Comparison of ENCODE assay signal across 7 mouse cellular contexts in genomic region chrX:79516977-79517645, GRCm38 (mm10). TPM values are rescaled to one million over a fixed set of nuclear protein-coding genes. Genes with fewer than 3 reads are reported as not detected.
A peak's percentile ranks its signal among the peaks of the same experiment; 100 is the strongest.
DNase-seq lines count a peak whose midpoint lies in the region; ATAC-seq and TF ChIP-seq lines count a peak whose summit lies in the region.

Gene Gm7173, minus strand, starts transcription at chrX:79517285.

- H3K9me3 ChIP-seq in heart, embryonic 13.5 days: no peaks in the 10 kb centered on the region
- H3K9me3 ChIP-seq in kidney, embryonic 16.5 days (ENCODE audit: low read length): no peaks in the 10 kb centered on the region
- H3K9me3 ChIP-seq in limb, embryonic 12.5 days: no peaks in the 10 kb centered on the region
- H3K9me3 ChIP-seq in midbrain, embryonic 13.5 days: no peaks in the 10 kb centered on the region
- no peaks in the 10 kb centered on the region for H3K9me3 ChIP-seq in stomach, postnatal 0 days (ENCODE audit: control insufficient read depth, low read length)

- peak within 1 kb of the TSS; percentile 53 for H3K4me3 ChIP-seq in heart, embryonic 13.5 days
- peak within 1 kb of the TSS; percentile 40 for H3K4me3 ChIP-seq in kidney, embryonic 16.5 days (ENCODE audit: low read length)
- peak within 1 kb of the TSS; percentile 40 for H3K4me3 ChIP-seq in limb, embryonic 12.5 days (replicated peaks)
- H3K4me3 ChIP-seq in midbrain, embryonic 13.5 days (replicated peaks): peak within 1 kb of the TSS; percentile 41
- H3K4me3 ChIP-seq in stomach, postnatal 0 days (ENCODE audit: low read depth, low read length): peak within 1 kb of the TSS; percentile 35

- WGBS in heart, embryonic 13.5 days: 17% methylated on average over 23 of the region's 23 CpGs
- WGBS in kidney, embryonic 16.5 days: 25% methylated on average over 23 of the region's 23 CpGs
- WGBS in limb, embryonic 12.5 days: 23% methylated on average over 23 of the region's 23 CpGs
- 28% methylated on average over 23 of the region's 23 CpGs for WGBS in midbrain, embryonic 13.5 days
- WGBS in stomach, postnatal 0 days: 18% methylated on average over 23 of the region's 23 CpGs

- no peak for TF ChIP-seq CTCF in stomach, postnatal 0 days (IDR thresholded peaks at IDR 0.05; ENCODE audit: low read depth)

- no peak for TF ChIP-seq EP300 in stomach, postnatal 0 days (optimal IDR thresholded peaks at IDR 0.05)

- H3K9ac ChIP-seq in heart, embryonic 13.5 days: peak within 1 kb of the TSS; percentile 54
- H3K9ac ChIP-seq in kidney, embryonic 16.5 days (replicated peaks; ENCODE audit: low read length): 0 out of 2 replicates have a peak within 1 kb of the TSS, but pooled peaks have one; percentile 22
- no peak within 1 kb of the TSS for H3K9ac ChIP-seq in limb, embryonic 12.5 days (replicated peaks)
- H3K9ac ChIP-seq in midbrain, embryonic 13.5 days (replicated peaks): 0 out of 2 replicates have a peak within 1 kb of the TSS, but pooled peaks have one; percentile 32
- no peak within 1 kb of the TSS for H3K9ac ChIP-seq in stomach, postnatal 0 days (ENCODE audit: low read length)

- DNase-seq in adrenal gland, postnatal 4 days (ENCODE audit: low spot score in 2 of 2): peak; percentile 3 to 4
- DNase-seq in embryo, embryonic 11.5 days (ENCODE audit: low read depth, low spot score): peak; percentile 8
- DNase-seq in stomach, postnatal 0 days (ENCODE audit: low spot score): peak; percentile 33

- H3K4me1 ChIP-seq in heart, embryonic 13.5 days: no peaks in the 10 kb centered on the region
- no peaks in the 10 kb centered on the region for H3K4me1 ChIP-seq in kidney, embryonic 16.5 days (ENCODE audit: insufficient read depth, low read length)
- H3K4me1 ChIP-seq in limb, embryonic 12.5 days (replicated peaks): no peaks in the 10 kb centered on the region
- H3K4me1 ChIP-seq in midbrain, embryonic 13.5 days (replicated peaks): no peaks in the 10 kb centered on the region
- no peaks in the 10 kb centered on the region for H3K4me1 ChIP-seq in stomach, postnatal 0 days (replicated peaks; ENCODE audit: control insufficient read depth, insufficient read depth)

- H3K27me3 ChIP-seq in heart, embryonic 13.5 days (replicated peaks): no peaks in the 10 kb centered on the region
- no peaks in the 10 kb centered on the region for H3K27me3 ChIP-seq in kidney, embryonic 16.5 days (ENCODE audit: insufficient read depth, low read length)
- H3K27me3 ChIP-seq in limb, embryonic 12.5 days: no peaks in the 10 kb centered on the region
- H3K27me3 ChIP-seq in midbrain, embryonic 13.5 days: no peaks in the 10 kb centered on the region
- no peaks in the 10 kb centered on the region for H3K27me3 ChIP-seq in stomach, postnatal 0 days (ENCODE audit: control insufficient read depth, insufficient read depth, low read length)

- ATAC-seq in heart, embryonic 13.5 days (ENCODE audit: extremely low read depth, insufficient number of reproducible peaks, low FRiP score, low TSS enrichment): no peak
- peak; percentile 86 for ATAC-seq in kidney, embryonic 16.5 days (ENCODE audit: low FRiP score, low TSS enrichment)
- ATAC-seq in limb, embryonic 12.5 days (ENCODE audit: insufficient number of reproducible peaks, insufficient read depth, low FRiP score, low TSS enrichment, low read depth): peak; percentile 73; the same call in 1 of the 2 replicates
- ATAC-seq in midbrain, embryonic 13.5 days: peak; percentile 92
- ATAC-seq in stomach, postnatal 0 days (ENCODE audit: low FRiP score, low TSS enrichment): peak; percentile 79

- no peaks in the 10 kb centered on the region for H3K36me3 ChIP-seq in heart, embryonic 13.5 days
- no peaks in the 10 kb centered on the region for H3K36me3 ChIP-seq in kidney, embryonic 16.5 days (ENCODE audit: insufficient read depth, low read length)
- no peaks in the 10 kb centered on the region for H3K36me3 ChIP-seq in limb, embryonic 12.5 days
- H3K36me3 ChIP-seq in midbrain, embryonic 13.5 days: no peaks in the 10 kb centered on the region
- H3K36me3 ChIP-seq in stomach, postnatal 0 days (ENCODE audit: control insufficient read depth, insufficient read depth, low read length): no peaks in the 10 kb centered on the region

- H3K27ac ChIP-seq in heart, embryonic 13.5 days (replicated peaks): no peak within 1 kb of the TSS
- no peak within 1 kb of the TSS for H3K27ac ChIP-seq in kidney, embryonic 16.5 days (ENCODE audit: low read length)
- H3K27ac ChIP-seq in limb, embryonic 12.5 days: no peak within 1 kb of the TSS
- H3K27ac ChIP-seq in midbrain, embryonic 13.5 days: no peak within 1 kb of the TSS
- no peak within 1 kb of the TSS for H3K27ac ChIP-seq in stomach, postnatal 0 days (replicated peaks)

- H3K4me2 ChIP-seq in heart, embryonic 13.5 days: peak within 1 kb of the TSS; percentile 69
- H3K4me2 ChIP-seq in kidney, embryonic 16.5 days (replicated peaks; ENCODE audit: low read depth, low read length): peak within 1 kb of the TSS; percentile 54
- peak within 1 kb of the TSS; percentile 51 for H3K4me2 ChIP-seq in limb, embryonic 12.5 days
- H3K4me2 ChIP-seq in midbrain, embryonic 13.5 days (replicated peaks): peak within 1 kb of the TSS; percentile 54
- H3K4me2 ChIP-seq in stomach, postnatal 0 days (replicated peaks; ENCODE audit: low read depth): peak within 1 kb of the TSS; percentile 49

RNA-seq across cellular contexts. Expression of gene Gm7173, which starts in this region (rescaled TPM):
- total RNA-seq in adrenal gland, postnatal 4 days (2021): 1 to 10 TPM in 1 of 2 experiments, under 1 TPM in 1; 0.90 to 1.2 TPM
- 0.22 and 0.25 TPM in 2 replicates for polyA plus RNA-seq in heart, embryonic 13.5 days (2015; fragmentation: Nextera tagmentation; extraction: Ambion mirVana)
- polyA plus RNA-seq in kidney, embryonic 16.5 days (2015; fragmentation: Nextera tagmentation; extraction: Ambion mirVana): 0.19 and 0.21 TPM in 2 replicates
- polyA plus RNA-seq in limb, embryonic 12.5 days (2016; fragmentation: Nextera tagmentation; extraction: Ambion mirVana): 0.33 and 0.89 TPM in 2 replicates
- 0.73 and 0.81 TPM in 2 replicates for polyA plus RNA-seq in midbrain, embryonic 13.5 days (2015; fragmentation: Nextera tagmentation; extraction: Ambion mirVana)
- polyA plus RNA-seq in stomach, postnatal 0 days (2015; fragmentation: Nextera tagmentation; extraction: Ambion mirVana): 0.11 and 0.16 TPM in 2 replicates

Comparison
In these comparisons a context has a peak if more than half of its experiments do, and no peak if none do; other contexts are left out.
1. Peak in ATAC-seq, H3K4me3 ChIP-seq, H3K9ac ChIP-seq and H3K4me2 ChIP-seq in kidney, embryonic 16.5 days; RNA of the gene not detected or under 1 TPM.
2. Peak in ATAC-seq, H3K4me3 ChIP-seq and H3K4me2 ChIP-seq in limb, embryonic 12.5 days; RNA of the gene not detected or under 1 TPM.
3. Peak in ATAC-seq, H3K4me3 ChIP-seq, H3K9ac ChIP-seq and H3K4me2 ChIP-seq in midbrain, embryonic 13.5 days; RNA of the gene not detected or under 1 TPM.
4. Peak in DNase-seq, ATAC-seq, H3K4me3 ChIP-seq and H3K4me2 ChIP-seq in stomach, postnatal 0 days; RNA of the gene not detected or under 1 TPM.